Mouse (Mus musculus): ENCODE measurements around the gene Slc4a5. TPM values are rescaled to one million over a fixed set of nuclear protein-coding genes. Genes with fewer than 3 reads are reported as not detected.

Gene Slc4a5
- polyA plus RNA-seq, 1 experiment from 2014 or later: 5.0 TPM

- H3K9ac ChIP-seq (replicated peaks; ENCODE audit: low read depth): no peak overlapping the region
- WGBS: 15% methylated on average over 7 of the region's 7 CpGs
These were observed 4.5 kb upstream of the Slc4a5 start for GRCm38 (mm10) chr6:83215002-83215666.

GRCm38 (mm10) chr6:83231486-83231885 is 11.9 kb downstream of the Slc4a5 start:
- no peaks in the 10 kb centered on the region for H3K4me1 ChIP-seq (ENCODE audit: insufficient read depth, low read depth, low read length)
- H3K27ac ChIP-seq (ENCODE audit: low read length): no peak overlapping the region
- H3K9ac ChIP-seq (replicated peaks; ENCODE audit: low read depth): no peak overlapping the region
- TF ChIP-seq EP300 (IDR thresholded peaks at IDR 0.05) (no peak), CTCF (IDR thresholded peaks at IDR 0.05) (no peak)
- no peak overlapping the region for H3K4me2 ChIP-seq (replicated peaks; ENCODE audit: low read depth, low read length)
- WGBS: 39% methylated on average over 2 of the region's 2 CpGs
- no peak for ATAC-seq
- no peak overlapping the region for H3K4me3 ChIP-seq (ENCODE audit: low read depth, low read length)
- no peaks in the 10 kb centered on the region for H3K27me3 ChIP-seq (replicated peaks; ENCODE audit: insufficient read depth, low read length)
- no peaks in the 10 kb centered on the region for H3K9me3 ChIP-seq (ENCODE audit: low read length)
- no peak for DNase-seq (ENCODE audit: low spot score)
- H3K36me3 ChIP-seq (ENCODE audit: insufficient read depth, low read length): no peaks in the 10 kb centered on the region

More at GRCm38 (mm10) chr6:83215002-83215666, 4.5 kb upstream of the Slc4a5 start:
- ATAC-seq: peak; percentile 61
- Histone ChIP-seq H3K9me3 (ENCODE audit: low read length) (no peaks in the 10 kb centered on the region), H3K4me2 (replicated peaks; ENCODE audit: low read depth, low read length) (no peak overlapping the region), H3K4me1 (ENCODE audit: insufficient read depth, low read depth, low read length) (no peaks in the 10 kb centered on the region), H3K4me3 (ENCODE audit: low read depth, low read length) (no peak overlapping the region), H3K27ac (ENCODE audit: low read length) (no peak overlapping the region), H3K36me3 (ENCODE audit: insufficient read depth, low read length) (no peaks in the 10 kb centered on the region), H3K27me3 (replicated peaks; ENCODE audit: insufficient read depth, low read length) (no peaks in the 10 kb centered on the region)
- peak; percentile 77 for DNase-seq (ENCODE audit: low spot score)
- peak; percentile 94 for TF ChIP-seq CTCF (IDR thresholded peaks at IDR 0.05)
- TF ChIP-seq EP300 (IDR thresholded peaks at IDR 0.05): no peak

GRCm38 (mm10) chr6:83233306-83233705 is 13.7 kb downstream of the Slc4a5 start:
- DNase-seq (ENCODE audit: low spot score) (no peak), ATAC-seq (no peak)
- WGBS: 87% methylated on average over 4 of the region's 4 CpGs
- H3K27ac ChIP-seq (ENCODE audit: low read length): no peak overlapping the region
- no peaks in the 10 kb centered on the region for H3K4me1 ChIP-seq (ENCODE audit: insufficient read depth, low read depth, low read length)
- H3K9ac ChIP-seq (replicated peaks; ENCODE audit: low read depth): no peak overlapping the region
- no peaks in the 10 kb centered on the region for H3K9me3 ChIP-seq (ENCODE audit: low read length)
- no peak overlapping the region for H3K4me3 ChIP-seq (ENCODE audit: low read depth, low read length)
- no peaks in the 10 kb centered on the region for H3K27me3 ChIP-seq (replicated peaks; ENCODE audit: insufficient read depth, low read length)
- no peaks in the 10 kb centered on the region for H3K36me3 ChIP-seq (ENCODE audit: insufficient read depth, low read length)
- TF ChIP-seq EP300 (IDR thresholded peaks at IDR 0.05) (no peak), CTCF (IDR thresholded peaks at IDR 0.05) (no peak)
- H3K4me2 ChIP-seq (replicated peaks; ENCODE audit: low read depth, low read length): no peak overlapping the region

- peak overlapping the region; percentile 73 for H3K27ac ChIP-seq (ENCODE audit: low read length)
- no peaks in the 10 kb centered on the region for H3K27me3 ChIP-seq (replicated peaks; ENCODE audit: insufficient read depth, low read length)
- no peaks in the 10 kb centered on the region for H3K36me3 ChIP-seq (ENCODE audit: insufficient read depth, low read length)
- H3K4me1 ChIP-seq (ENCODE audit: insufficient read depth, low read depth, low read length): no peaks in the 10 kb centered on the region
- DNase-seq (ENCODE audit: low spot score): peak; percentile 45
- peak; percentile 37 for ATAC-seq
- peak overlapping the region; percentile 36; the same call in 1 of the 2 replicates for H3K4me2 ChIP-seq (replicated peaks; ENCODE audit: low read depth, low read length)
- no peak overlapping the region for H3K4me3 ChIP-seq (ENCODE audit: low read depth, low read length)
- H3K9ac ChIP-seq (replicated peaks; ENCODE audit: low read depth): no peak overlapping the region
- WGBS: 3% methylated on average over 14 of the region's 14 CpGs
- no peaks in the 10 kb centered on the region for H3K9me3 ChIP-seq (ENCODE audit: low read length)
- TF ChIP-seq EP300 (IDR thresholded peaks at IDR 0.05) (no peak), CTCF (IDR thresholded peaks at IDR 0.05) (no peak)
These were observed 14.7 kb downstream of the Slc4a5 start for GRCm38 (mm10) chr6:83234280-83234741.

GRCm38 (mm10) chr6:83237123-83237522 is 17.5 kb downstream of the Slc4a5 start:
- WGBS: 7% methylated on average over 5 of the region's 9 CpGs
- DNase-seq (ENCODE audit: low spot score): peak; percentile 63
- H3K4me3 ChIP-seq (ENCODE audit: low read depth, low read length): peak overlapping the region; percentile 5; the same call in 1 of the 2 replicates
- peak overlapping the region; percentile 57; the same call in 1 of the 2 replicates for H3K27ac ChIP-seq (ENCODE audit: low read length)
- peak; percentile 93 for ATAC-seq
- H3K4me2 ChIP-seq (replicated peaks; ENCODE audit: low read depth, low read length): peak overlapping the region; percentile 36
- no peak overlapping the region for H3K9ac ChIP-seq (replicated peaks; ENCODE audit: low read depth)
- TF ChIP-seq EP300 (IDR thresholded peaks at IDR 0.05) (no peak), CTCF (IDR thresholded peaks at IDR 0.05) (no peak)
- H3K27me3 ChIP-seq (replicated peaks; ENCODE audit: insufficient read depth, low read length): no peaks in the 10 kb centered on the region
- peaks cover 6% of the 10 kb centered on the region; the same call in 1 of the 2 replicates for H3K4me1 ChIP-seq (ENCODE audit: insufficient read depth, low read depth, low read length)
- no peaks in the 10 kb centered on the region for H3K36me3 ChIP-seq (ENCODE audit: insufficient read depth, low read length)
- no peaks in the 10 kb centered on the region for H3K9me3 ChIP-seq (ENCODE audit: low read length)

GRCm38 (mm10) chr6:83244422-83245061 is 24.9 kb downstream of the Slc4a5 start:
- 26% methylated on average over 10 of the region's 10 CpGs for WGBS
- no peaks in the 10 kb centered on the region for H3K27me3 ChIP-seq (replicated peaks; ENCODE audit: insufficient read depth, low read length)
- no peak overlapping the region for H3K4me2 ChIP-seq (replicated peaks; ENCODE audit: low read depth, low read length)
- H3K9ac ChIP-seq (replicated peaks; ENCODE audit: low read depth): no peak overlapping the region
- DNase-seq (ENCODE audit: low spot score) (no peak), ATAC-seq (peak; percentile 49)
- H3K4me1 ChIP-seq (ENCODE audit: insufficient read depth, low read depth, low read length): peaks cover 10% of the 10 kb centered on the region; the same call in 1 of the 2 replicates
- H3K9me3 ChIP-seq (ENCODE audit: low read length): no peaks in the 10 kb centered on the region
- no peak for TF ChIP-seq CTCF (IDR thresholded peaks at IDR 0.05)
- no peak for TF ChIP-seq EP300 (IDR thresholded peaks at IDR 0.05)
- no peaks in the 10 kb centered on the region for H3K36me3 ChIP-seq (ENCODE audit: insufficient read depth, low read length)
- H3K27ac ChIP-seq (ENCODE audit: low read length): peak overlapping the region; percentile 68
- H3K4me3 ChIP-seq (ENCODE audit: low read depth, low read length): no peak overlapping the region
